Mouse (Mus musculus): Measurements from ENCODE around the gene Eme1. TPM values are rescaled to one million over a fixed set of nuclear protein-coding genes. Genes with fewer than 3 reads are reported as not detected.

Eme1 gene
- total RNA-seq, 2 experiments from 2014 or later: 16.4 to 36.4 TPM

- peak; percentile 92 for ATAC-seq (replicated peaks; ENCODE audit: poor library complexity, severe bottlenecking)
Observed at GRCm38 (mm10) chr11:94601321-94602281, 52.2 kb downstream of the Eme1 start, which contains the start of gene Acsf2. Gene Acsf2, minus strand, starts transcription at chr11:94601871.

- ATAC-seq (replicated peaks; ENCODE audit: poor library complexity, severe bottlenecking): no peak
Observed at GRCm38 (mm10) chr11:94600447-94600846, 53.3 kb downstream of the Eme1 start.

GRCm38 (mm10) chr11:94598437-94599120, 55.2 kb downstream of the Eme1 start:
- no peak for ATAC-seq (replicated peaks; ENCODE audit: poor library complexity, severe bottlenecking)

- ATAC-seq (replicated peaks; ENCODE audit: poor library complexity, severe bottlenecking): no peak
Observed at GRCm38 (mm10) chr11:94597319-94597718, 56.4 kb downstream of the Eme1 start.

GRCm38 (mm10) chr11:94596311-94596852, 57.4 kb downstream of the Eme1 start:
- ATAC-seq (replicated peaks; ENCODE audit: poor library complexity, severe bottlenecking): peak; percentile 59; the same call in 1 of the 2 replicates

Other genes with a start within 250 kb of the Eme1 start
- gene Cacna1g, start 179.8 kb downstream of the Eme1 start, total RNA-seq (2014; fragmentation: Nextera tagmentation): not detected in 2 replicates
- gene Cacna1g, start 179.8 kb downstream of the Eme1 start, total RNA-seq (2017): not detected in 2 replicates
- gene Spata20, start 167.8 kb downstream of the Eme1 start, total RNA-seq (2014; fragmentation: Nextera tagmentation): not detected in 2 replicates
- not detected in 2 replicates for gene Spata20, start 167.8 kb downstream of the Eme1 start, total RNA-seq (2017)
- not detected in 2 replicates for gene Epn3, start 154.0 kb downstream of the Eme1 start, total RNA-seq (2014; fragmentation: Nextera tagmentation)
- not detected in 2 replicates for gene Epn3, start 154.0 kb downstream of the Eme1 start, total RNA-seq (2017)
- gene Mycbpap, start 132.2 kb downstream of the Eme1 start, total RNA-seq (2014; fragmentation: Nextera tagmentation): 1.1 and 5.4 TPM in 2 replicates
- gene Mycbpap, start 132.2 kb downstream of the Eme1 start, total RNA-seq (2017): 0.13 TPM in 1 of 2 replicates, not detected in the other
- gene Rsad1, start 104.7 kb downstream of the Eme1 start, total RNA-seq (2014; fragmentation: Nextera tagmentation): 6.2 and 8.7 TPM in 2 replicates
- 4.4 and 5.7 TPM in 2 replicates for gene Rsad1, start 104.7 kb downstream of the Eme1 start, total RNA-seq (2017)
- gene Chad, start 88.9 kb downstream of the Eme1 start, total RNA-seq (2014; fragmentation: Nextera tagmentation): not detected in 2 replicates
- gene Chad, start 88.9 kb downstream of the Eme1 start, total RNA-seq (2017): not detected in 2 replicates
- gene Acsf2, start 52.1 kb downstream of the Eme1 start, total RNA-seq (2014; fragmentation: Nextera tagmentation): 12.9 and 18.9 TPM in 2 replicates
- 2.1 and 2.5 TPM in 2 replicates for gene Acsf2, start 52.1 kb downstream of the Eme1 start, total RNA-seq (2017)
- gene Lrrc59, start 24.2 kb downstream of the Eme1 start, total RNA-seq (2014; fragmentation: Nextera tagmentation): 142 and 150 TPM in 2 replicates
- gene Lrrc59, start 24.2 kb downstream of the Eme1 start, total RNA-seq (2017): 238 and 257 TPM in 2 replicates
- gene Mrpl27, start 197 bp downstream of the Eme1 start, total RNA-seq (2014; fragmentation: Nextera tagmentation): 46.8 and 49.3 TPM in 2 replicates
- gene Mrpl27, start 197 bp downstream of the Eme1 start, total RNA-seq (2017): 40.0 and 45.7 TPM in 2 replicates
- 4.9 and 15.7 TPM in 2 replicates for gene Xylt2, start 23.6 kb upstream of the Eme1 start, total RNA-seq (2014; fragmentation: Nextera tagmentation)
- 3.9 and 4.8 TPM in 2 replicates for gene Xylt2, start 23.6 kb upstream of the Eme1 start, total RNA-seq (2017)
- gene Gm11541, start 50.5 kb upstream of the Eme1 start, total RNA-seq (2014; fragmentation: Nextera tagmentation): not detected in 2 replicates
- gene Gm11541, start 50.5 kb upstream of the Eme1 start, total RNA-seq (2017): not detected in 2 replicates
- not detected in 2 replicates for gene Cdc34b, start 87.8 kb upstream of the Eme1 start, total RNA-seq (2014; fragmentation: Nextera tagmentation)
- not detected in 2 replicates for gene Cdc34b, start 87.8 kb upstream of the Eme1 start, total RNA-seq (2017)
- not detected in 2 replicates for gene Tmem92, start 128.7 kb upstream of the Eme1 start, total RNA-seq (2014; fragmentation: Nextera tagmentation)
- not detected in 2 replicates for gene Tmem92, start 128.7 kb upstream of the Eme1 start, total RNA-seq (2017)

Data from granulocyte monocyte progenitor cell, adult 5-6 weeks (primary cell).